Mouse (Mus musculus): ENCODE results near the gene Cela3a. TPM values are rescaled to one million over a fixed set of nuclear protein-coding genes. Genes with fewer than 3 reads are reported as not detected.

Gene Cela3a
- not detected for total RNA-seq (2023)

GRCm38 (mm10) chr4:137409691-137410090, at the start of gene Cela3a:
TSS of gene Cela3a (minus strand) at chr4:137409791.

GRCm38 (mm10) chr4:137453234-137453767, 43.7 kb upstream of the Cela3a start, which contains the start of gene 1700013G24Rik:
TSS of gene 1700013G24Rik (plus strand) at chr4:137453284.

GRCm38 (mm10) chr4:137430502-137430901, 20.9 kb upstream of the Cela3a start, which contains the start of gene Cela3b:
TSS of gene Cela3b (minus strand) at chr4:137430540.

DNA sequence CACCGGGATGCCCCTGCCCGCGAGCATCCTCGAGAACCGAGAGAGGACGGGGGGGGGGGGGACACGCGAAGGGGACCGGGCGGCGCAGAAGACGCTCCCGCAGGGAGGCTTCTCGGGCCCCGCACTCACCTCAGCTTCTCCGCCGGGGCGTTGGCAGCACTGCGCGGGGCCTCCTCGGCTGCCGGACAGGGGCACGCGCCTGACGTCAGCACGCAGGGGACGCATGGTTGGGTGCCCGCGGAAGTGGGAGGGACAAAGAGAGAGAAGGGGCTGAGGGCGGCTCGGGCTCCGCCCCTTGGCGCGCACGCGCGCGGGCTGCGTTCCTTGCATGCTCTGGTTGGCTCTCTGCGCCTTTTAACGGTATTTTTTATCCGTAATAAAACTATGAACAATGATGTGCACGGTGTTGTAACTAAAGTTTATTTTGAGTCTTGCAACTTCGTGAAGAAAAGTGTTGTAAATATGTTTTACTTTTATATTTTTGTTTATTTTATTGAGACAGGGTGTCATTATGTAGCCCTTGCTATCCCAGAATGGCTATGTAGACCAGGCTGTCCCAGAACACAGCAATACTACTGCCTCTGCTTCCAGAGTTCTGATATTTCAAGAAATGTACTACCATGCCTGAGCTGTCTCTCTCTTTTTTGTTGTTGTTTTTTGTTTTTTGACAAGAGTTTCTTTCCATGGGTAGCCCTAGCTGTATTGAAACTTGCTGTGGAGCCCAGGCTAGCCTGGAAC, 51.9 kb downstream of the Cela3a start, which contains the start of gene Cdc42:
Gene Cdc42, minus strand, starts transcription at position 204 of the 738 bp plus-strand sequence.

Other genes with a start within 250 kb of the Cela3a start
- not detected for gene Wnt4, start 132.3 kb downstream of the Cela3a start, total RNA-seq (2023)
- 381 TPM for gene Cdc42, start 52.1 kb downstream of the Cela3a start, total RNA-seq (2023)
- gene Cela3b, start 20.7 kb upstream of the Cela3a start, total RNA-seq (2023) = 0.64 TPM
- not detected for gene 1700013G24Rik, start 43.5 kb upstream of the Cela3a start, total RNA-seq (2023)
- 0.38 TPM for gene Hspg2, start 59.0 kb upstream of the Cela3a start, total RNA-seq (2023)
- not detected for gene Ldlrad2, start 164.8 kb upstream of the Cela3a start, total RNA-seq (2023)
- 199 TPM for gene Usp48, start 184.0 kb upstream of the Cela3a start, total RNA-seq (2023)